24 mouse cellular contexts compared by ENCODE assay signal in genomic region chr2:85151233-85151632, GRCm38 (mm10). TPM values are rescaled to one million over a fixed set of nuclear protein-coding genes. Genes with fewer than 3 reads are reported as not detected.
DNase-seq lines count a peak whose midpoint lies in the region; ATAC-seq lines count a peak whose summit lies in the region.
"Had no signal": no experiment of that assay in that cellular context is flagged by ENCODE, and none has a peak within 500 bp of the region (broad histone marks: within the 10 kb centered on the region; RNA-seq: fewer than 3 reads in every experiment).

No protein-coding gene starts in this region.

- intact Hi-C loops in left cerebral cortex, postnatal 10 days (cut with DNase I) = no loop called here

- no peak for DNase-seq in frontal cortex, postnatal 10 days (ENCODE audit: low spot score in 2 of 2)
- peak; percentile 12 for DNase-seq in left cerebral cortex, adult 11 months (ENCODE audit: low spot score)
- DNase-seq in left cerebral cortex, postnatal 10 days (ENCODE audit: extremely low spot score in 1 of 2, low spot score in 2 of 2) = no peak
- peak; percentile 46 for DNase-seq in right cerebral cortex, adult 18-20 months
- no peak for DNase-seq in right cerebral cortex, postnatal 14 days
- no peak for DNase-seq in layer of hippocampus, adult 9-11 months
- DNase-seq: adrenal gland, adult 8-10 months; adrenal gland, postnatal 14 days; adrenal gland, postnatal 36 days; B cell, adult 2 months; cerebellum, adult 11 months; cerebellum, adult 18-20 months; cerebellum, adult 8-10 months; cerebellum, adult 9-11 months; cerebellum, postnatal 14 days; cerebellum, postnatal 36 days; embryo, embryonic 11 days had no signal

- peak; percentile 58 for ATAC-seq in frontal cortex, adult (ENCODE audit: low TSS enrichment)
- ATAC-seq: activated CD4-positive, CD25-positive, alpha-beta regulatory T cell, adult 4 months; CD4-positive, CD25-positive, alpha-beta regulatory T cell, adult 4 months; forebrain, embryonic 14.5 days; Patski had no signal

RNA-seq across cellular contexts. Expression of gene Aplnr, which starts 15.2 kb away (rescaled TPM):
- 10 to 100 TPM; 11.5 to 19.2 TPM for total RNA-seq in left cerebral cortex, postnatal 10 days (2021)
- total RNA-seq: CH12.LX had no signal

RNA-seq across cellular contexts. Expression of gene Lrrc55, which starts 45.8 kb away (rescaled TPM):
- total RNA-seq in left cerebral cortex, postnatal 10 days (2021) = 10 to 100 TPM; 55.1 to 56.6 TPM
- total RNA-seq: CH12.LX; common myeloid progenitor, adult 5-6 weeks had no signal

Comparison
In these comparisons a context has a peak if more than half of its experiments do, and no peak if none do; other contexts are left out.
1. DNase-seq: peak in left cerebral cortex, adult 11 months (single experiment) and right cerebral cortex, adult 18-20 months (single experiment); none in frontal cortex, postnatal 10 days (0 of 2), left cerebral cortex, postnatal 10 days (0 of 2), right cerebral cortex, postnatal 14 days (single experiment) and layer of hippocampus, adult 9-11 months (single experiment).